Mouse (Mus musculus) lung, embryonic 15.5 days (tissue): Measurements from ENCODE around the gene Zfand4. TPM values are rescaled to one million over a fixed set of nuclear protein-coding genes. Genes with fewer than 3 reads are reported as not detected.

Experiments used
- polyA plus RNA-seq: library from polyadenylated mRNA; unstranded; fragments of >200 nt; fragmentation: Nextera tagmentation; extraction: Ambion mirVana; gene quantifications from 2 replicates; pipeline ENCODE4 v1.2.1, GENCODE M21; 2015

Zfand4 gene
- polyA plus RNA-seq, 1 experiment from 2014 or later = 6.5 TPM

Other genes with a start within 250 kb of the Zfand4 start
- gene Tmcc1, start 70.7 kb upstream of the Zfand4 start, polyA plus RNA-seq = 11.1 and 13.2 TPM in 2 replicates
- gene Washc2, start 56.2 kb upstream of the Zfand4 start, polyA plus RNA-seq = 38.7 and 41.9 TPM in 2 replicates
- gene March8, start 73.8 kb downstream of the Zfand4 start, polyA plus RNA-seq = 33.9 and 35.3 TPM in 2 replicates
- 0.84 and 1.0 TPM in 2 replicates for gene Alox5, start 197.0 kb downstream of the Zfand4 start, polyA plus RNA-seq
- gene Olfr211, start 224.9 kb downstream of the Zfand4 start, polyA plus RNA-seq = not detected in 2 replicates
- not detected in 2 replicates for gene Olfr212, start 242.3 kb downstream of the Zfand4 start, polyA plus RNA-seq